8 mouse cellular contexts compared by ENCODE assay signal in the genomic region with DNA sequence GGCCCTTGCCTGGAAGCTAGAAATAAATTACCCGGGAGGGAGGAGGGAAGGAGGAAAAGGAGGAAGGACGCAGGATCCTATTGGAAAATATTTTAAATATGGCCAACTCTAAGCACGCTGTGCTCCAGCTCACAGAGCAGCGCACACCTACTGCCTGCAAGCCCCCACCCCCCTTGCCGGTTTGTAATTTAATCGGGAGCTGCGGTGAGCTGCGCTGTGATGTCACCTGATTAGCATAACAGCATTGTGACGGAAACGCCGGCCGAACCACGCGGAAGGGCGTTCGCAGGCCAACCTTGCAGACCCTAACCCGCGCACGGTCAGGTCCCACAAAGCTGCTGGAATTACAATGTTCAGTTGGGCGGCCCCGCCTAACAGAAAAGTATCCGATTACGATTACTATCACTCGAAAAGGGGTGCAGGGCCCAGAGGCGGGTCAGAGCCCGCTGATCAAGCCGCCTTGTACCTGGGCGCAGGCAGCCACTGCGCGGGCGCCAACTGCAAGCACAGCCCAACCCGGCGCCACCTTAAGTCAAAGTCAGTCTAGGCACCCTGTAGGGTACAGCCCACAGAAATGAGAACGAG.
A peak's percentile ranks its signal among the peaks of the same experiment; 100 is the strongest.
DNase-seq lines count a peak whose midpoint lies in the region; ATAC-seq lines count a peak whose summit lies in the region.

No protein-coding gene starts in this region.

- H3K36me3 ChIP-seq in embryonic facial prominence, embryonic 13.5 days, result peaks cover 6% of the 10 kb centered on the region
- peaks cover 10% of the 10 kb centered on the region for H3K36me3 ChIP-seq in heart, embryonic 16.5 days (ENCODE audit: control insufficient read depth, insufficient read depth)
- no peaks in the 10 kb centered on the region for H3K36me3 ChIP-seq in macrophage (ENCODE audit: inconsistent target)

- peaks cover 49% of the 10 kb centered on the region for H3K79me2 ChIP-seq in macrophage (ENCODE audit: inconsistent target)

- peaks cover 23% of the 10 kb centered on the region for H3K4me1 ChIP-seq in embryonic facial prominence, embryonic 13.5 days
- peaks cover 44% of the 10 kb centered on the region for H3K4me1 ChIP-seq in heart, embryonic 16.5 days (ENCODE audit: control insufficient read depth, insufficient read depth, low read length)

- WGBS in embryonic facial prominence, embryonic 13.5 days, result under 1% methylated on average over 34 of the region's 34 CpGs
- WGBS in heart, embryonic 16.5 days, result under 1% methylated on average over 34 of the region's 34 CpGs
- WGBS in macrophage (ENCODE audit: missing documents), result 2% methylated on average over 33 of the region's 34 CpGs

- peak overlapping the region; percentile 53 for H3K4me3 ChIP-seq in embryonic facial prominence, embryonic 13.5 days
- peak overlapping the region; percentile 59 for H3K4me3 ChIP-seq in heart, embryonic 16.5 days (ENCODE audit: low read length)
- peak overlapping the region; percentile 65 for H3K4me3 ChIP-seq in macrophage (ENCODE audit: inconsistent target)

- no peaks in the 10 kb centered on the region for H3K27me3 ChIP-seq in embryonic facial prominence, embryonic 13.5 days
- H3K27me3 ChIP-seq in heart, embryonic 16.5 days (ENCODE audit: control insufficient read depth, insufficient read depth, low read length), result no peaks in the 10 kb centered on the region

- ATAC-seq in embryonic facial prominence, embryonic 13.5 days (ENCODE audit: insufficient number of reproducible peaks, insufficient read depth, low FRiP score, low TSS enrichment, low read depth), result peak; percentile 94
- ATAC-seq in heart, embryonic 16.5 days (replicated peaks; ENCODE audit: extremely low read depth, insufficient read depth, low FRiP score), result peak; percentile 79

- peak; percentile 94 for DNase-seq in CD4-positive, CD25-positive, alpha-beta regulatory T cell, adult 2 months (ENCODE audit: low read depth, low spot score)
- DNase-seq in adrenal gland, postnatal 36 days, result peak; percentile 67 to 78
- peak; percentile 83 for DNase-seq in kidney, postnatal 10 days
- DNase-seq in retina, postnatal 1 day, result peak; percentile 78
- peak; percentile 12 for DNase-seq in urinary bladder, postnatal 10 days (ENCODE audit: low spot score)

- no peaks in the 10 kb centered on the region for H3K9me3 ChIP-seq in embryonic facial prominence, embryonic 13.5 days
- no peaks in the 10 kb centered on the region for H3K9me3 ChIP-seq in heart, embryonic 16.5 days (replicated peaks; ENCODE audit: control insufficient read depth, low read length)

- H3K4me2 ChIP-seq in embryonic facial prominence, embryonic 13.5 days, result peak overlapping the region; percentile 83
- H3K4me2 ChIP-seq in heart, embryonic 16.5 days (ENCODE audit: low read depth, low read length), result peak overlapping the region; percentile 86

- peak overlapping the region; percentile 82 for H3K27ac ChIP-seq in embryonic facial prominence, embryonic 13.5 days
- peak overlapping the region; percentile 91 for H3K27ac ChIP-seq in heart, embryonic 16.5 days (ENCODE audit: low read length)
- peak overlapping the region; percentile 63 for H3K27ac ChIP-seq in macrophage

- peak overlapping the region; percentile 72 for H3K9ac ChIP-seq in embryonic facial prominence, embryonic 13.5 days
- peak overlapping the region; percentile 76 for H3K9ac ChIP-seq in heart, embryonic 16.5 days (ENCODE audit: low read length)

Comparison
In these comparisons a context has a peak if more than half of its experiments do, and no peak if none do; other contexts are left out.
1. Peak in every context shown above with its lines: DNase-seq, ATAC-seq, H3K4me3 ChIP-seq and H3K27ac ChIP-seq.
2. DNase-seq: peak in every context shown above with its lines; median percentile 94 in CD4-positive, CD25-positive, alpha-beta regulatory T cell, adult 2 months; 83 in kidney, postnatal 10 days; 78 in retina, postnatal 1 day; 72 in adrenal gland, postnatal 36 days; 12 in urinary bladder, postnatal 10 days.